Mouse (Mus musculus) cerebellum, adult 2 months (tissue): Measurements from ENCODE around the gene Prr5l. TPM values are rescaled to one million over a fixed set of nuclear protein-coding genes. Genes with fewer than 3 reads are reported as not detected.

Experiments used
- DNase-seq, 2 experiments: peaks; one replicate each; pipeline ENCODE4 v3.0.0; 2021
- H3K27ac ChIP-seq: fragments of 200-500 bp; 2 replicates; pipeline ENCODE4 v1.5.1; 2012; ENCODE audit warnings: low read length, control low read depth, inconsistent platforms; ENCODE audit not compliant: insufficient read depth
- H3K27me3 ChIP-seq: fragments of 200-500 bp; 2 replicates; pipeline ENCODE4 v1.6.1; 2012; ENCODE audit warnings: inconsistent platforms, mild to moderate bottlenecking, low read length, moderate library complexity; ENCODE audit not compliant: control insufficient read depth, insufficient read depth
- H3K4me1 ChIP-seq: fragments of 200-500 bp; 2 replicates; pipeline ENCODE4 v1.6.1; 2011; ENCODE audit warnings: low read length; ENCODE audit not compliant: control insufficient read depth, insufficient read depth
- H3K4me3 ChIP-seq: fragments of 200-500 bp; replicated peaks from 2 replicates; pipeline ENCODE3; 2011; ENCODE audit warnings: mild to moderate bottlenecking, low read depth, low read length, control low read depth; ENCODE audit not compliant: insufficient read depth
- CTCF ChIP-seq: fragments of 200-500 bp; IDR thresholded peaks from 2 replicates; pipeline ENCODE4 v1.5.1; 2011; ENCODE audit warnings: low read depth, mild to moderate bottlenecking, control low read depth, low read length, moderate library complexity, borderline replicate concordance; ENCODE audit not compliant: insufficient read depth
- POLR2A ChIP-seq: fragments of 200-500 bp; IDR thresholded peaks from 2 replicates; pipeline ENCODE4 v1.6.1; 2011; ENCODE audit warnings: low read length, control low read depth, borderline replicate concordance; ENCODE audit not compliant: insufficient read depth
- WGBS: fragments of 180-500 bp; shearing (Covaris S2); methylation state at CpG from one replicate; pipeline ENCODE4 v1.1.7; 2018; 5-methylcytosine and 5-hydroxymethylcytosine counted together
- polyA plus RNA-seq: library from polyadenylated mRNA; depleted of rRNA; stranded (reverse); fragments of >200 nt; gene quantifications from 2 replicates; pipeline ENCODE4 v1.2.3, GENCODE M21; 2012

Prr5l gene
- polyA plus RNA-seq, 1 experiment: 37.8 TPM

DNA sequence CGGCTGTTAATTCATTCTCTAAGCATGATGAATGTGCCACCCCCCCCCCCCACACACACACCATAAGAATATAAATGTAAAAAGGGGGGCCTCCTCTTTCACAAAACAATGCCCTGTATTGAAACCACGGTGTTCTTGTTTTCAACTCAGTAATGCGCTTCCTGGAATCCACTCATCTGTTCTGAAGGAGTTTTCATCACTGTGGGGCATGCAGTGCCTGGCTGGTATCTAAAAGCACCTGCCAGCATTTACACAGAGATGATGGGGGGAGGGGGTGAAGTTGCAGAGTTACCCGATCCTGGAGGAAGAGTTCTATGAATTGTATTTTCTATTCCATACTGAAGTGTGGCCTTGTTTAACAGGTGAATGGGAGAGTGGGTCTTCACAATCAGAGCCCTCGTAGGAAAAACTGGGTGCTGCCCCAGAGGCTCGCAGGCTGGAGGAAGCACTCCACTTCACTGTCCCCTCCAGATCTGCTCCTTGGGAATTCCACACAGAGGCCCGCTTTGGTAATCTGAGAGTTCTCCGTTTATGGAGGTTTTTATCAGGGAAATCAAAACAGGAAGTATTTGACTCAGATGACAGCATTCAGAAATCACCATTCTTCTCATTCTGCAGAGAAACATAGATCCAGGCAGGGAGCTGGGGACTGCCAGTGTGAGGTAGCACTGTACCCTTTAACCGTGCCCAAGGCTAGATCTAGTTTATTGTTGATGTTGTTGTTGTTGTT is 52.5 kb downstream of the Prr5l start:
- H3K27me3 ChIP-seq: no peaks in the 10 kb centered on the region
- no peak overlapping the region for H3K4me3 ChIP-seq
- WGBS: 56% methylated on average over 9 of the region's 9 CpGs
- H3K4me1 ChIP-seq: no peaks in the 10 kb centered on the region
- H3K27ac ChIP-seq: no peak overlapping the region
- TF ChIP-seq POLR2A (no peak), CTCF (no peak)
- DNase-seq: no peak

DNA sequence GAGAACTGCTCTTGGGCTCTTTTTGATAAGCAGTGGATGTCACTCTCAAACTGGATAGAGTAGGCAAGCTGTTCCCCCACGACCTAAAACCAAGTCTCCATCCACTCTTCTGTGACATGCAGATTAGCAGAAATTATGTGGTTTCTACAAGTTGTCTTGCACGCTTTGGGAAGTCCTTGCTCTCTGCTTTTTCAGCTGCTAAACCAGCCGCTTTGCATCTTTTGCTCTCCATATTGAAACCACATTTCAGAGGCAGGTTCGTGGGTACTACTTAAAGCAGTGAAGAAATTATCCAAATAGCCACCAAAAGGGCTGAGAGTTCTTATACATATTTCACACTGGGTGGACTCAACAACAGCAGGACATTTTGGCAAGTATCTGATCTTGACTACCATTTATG is 53.8 kb downstream of the Prr5l start:
- no peak for TF ChIP-seq POLR2A
- TF ChIP-seq CTCF: no peak
- H3K4me1 ChIP-seq: no peaks in the 10 kb centered on the region
- no peak overlapping the region for H3K27ac ChIP-seq
- H3K4me3 ChIP-seq: no peak overlapping the region
- no peaks in the 10 kb centered on the region for H3K27me3 ChIP-seq
- WGBS: 80% methylated on average over 4 of the region's 4 CpGs
- DNase-seq: no peak

DNA sequence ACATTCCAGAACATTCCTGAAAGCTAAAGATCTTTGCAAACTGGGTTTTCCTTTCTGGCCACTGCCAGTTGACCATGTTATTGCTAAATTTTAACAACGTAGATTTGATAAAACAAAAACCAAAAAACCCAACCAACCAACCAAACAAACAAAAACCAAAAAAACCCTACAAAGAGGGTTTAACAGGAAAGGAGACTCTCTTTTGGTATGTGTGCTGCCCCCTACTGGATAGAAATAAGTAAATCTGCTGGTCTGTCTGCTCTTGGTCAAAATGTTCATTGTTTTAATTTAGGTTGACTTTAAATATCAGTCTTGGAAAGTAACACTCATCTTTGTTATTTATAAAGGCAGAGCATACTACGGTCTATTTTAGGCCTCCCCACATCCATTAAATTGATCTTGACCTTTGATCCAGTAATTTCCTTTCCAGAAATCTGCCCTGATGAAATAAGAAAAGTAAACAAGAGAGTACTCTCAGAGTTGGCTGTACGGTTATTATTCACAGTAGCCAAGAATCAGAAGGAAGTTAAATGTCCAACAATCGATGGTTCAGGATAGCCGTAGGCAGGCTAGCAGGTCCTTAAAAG is 54.7 kb downstream of the Prr5l start:
- DNase-seq: no peak
- H3K4me3 ChIP-seq: no peak overlapping the region
- H3K4me1 ChIP-seq: no peaks in the 10 kb centered on the region
- no peak for TF ChIP-seq POLR2A
- 0 out of 2 replicates have a peak, but pooled peaks have one; percentile 7 for TF ChIP-seq CTCF
- no peak overlapping the region for H3K27ac ChIP-seq
- 64% methylated on average over 5 of the region's 5 CpGs for WGBS
- H3K27me3 ChIP-seq: no peaks in the 10 kb centered on the region

DNA sequence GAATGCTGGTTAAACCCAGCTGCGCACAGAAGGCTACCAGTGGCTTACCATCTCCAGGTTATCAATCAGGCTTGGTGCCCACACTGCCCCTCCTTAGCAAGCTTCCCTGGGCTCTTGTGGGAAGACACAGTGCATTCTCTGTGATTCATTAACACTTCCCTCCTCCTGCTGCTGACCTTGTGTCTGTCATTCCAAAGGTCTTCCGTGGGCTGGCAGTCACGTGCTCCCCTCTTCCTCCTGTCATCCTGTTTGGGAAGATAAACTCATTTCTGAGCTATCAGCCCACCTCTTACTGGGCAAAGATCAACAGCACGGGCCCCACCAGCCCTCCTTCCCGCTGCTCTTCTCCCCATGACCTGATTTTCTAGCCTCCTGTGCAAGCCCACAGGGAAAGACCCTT is 55.2 kb downstream of the Prr5l start:
- TF ChIP-seq CTCF: no peak
- no peak for TF ChIP-seq POLR2A
- H3K27me3 ChIP-seq: no peaks in the 10 kb centered on the region
- 47% methylated on average over 5 of the region's 5 CpGs for WGBS
- H3K4me1 ChIP-seq: no peaks in the 10 kb centered on the region
- H3K4me3 ChIP-seq: no peak overlapping the region
- H3K27ac ChIP-seq: no peak overlapping the region
- DNase-seq: no peak

DNA sequence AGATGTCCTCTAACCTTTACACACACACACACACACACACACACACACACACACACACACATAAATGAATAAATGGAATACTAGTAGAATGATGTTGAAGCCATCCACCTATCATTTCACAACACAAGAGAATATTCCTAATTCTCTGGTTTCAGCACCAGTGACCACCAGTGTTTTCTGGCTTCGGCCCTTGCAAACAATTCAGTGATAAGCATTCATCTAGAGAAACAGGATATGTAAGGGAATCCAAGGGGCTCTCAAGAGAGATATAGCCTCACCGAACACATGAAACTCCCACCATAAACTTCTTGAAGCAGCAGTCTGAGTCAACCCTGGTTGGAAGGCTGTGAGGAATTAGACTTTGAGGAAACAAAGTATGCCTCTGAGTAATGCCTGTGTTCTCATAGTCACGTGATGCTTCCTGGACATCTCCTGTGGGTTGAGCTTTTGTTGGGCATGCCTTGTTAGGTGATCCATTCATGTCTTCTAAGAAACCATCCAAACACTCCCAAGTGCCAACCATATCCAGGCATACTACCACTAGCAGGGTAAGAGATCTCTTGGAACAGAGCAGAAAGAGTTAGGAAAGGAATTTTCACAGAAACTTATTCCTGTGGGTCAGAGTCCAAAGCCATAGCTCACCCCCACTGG is 55.8 kb downstream of the Prr5l start:
- 90% methylated on average over 3 of the region's 3 CpGs for WGBS
- H3K27ac ChIP-seq: no peak overlapping the region
- TF ChIP-seq POLR2A (no peak), CTCF (no peak)
- no peaks in the 10 kb centered on the region for H3K4me1 ChIP-seq
- DNase-seq: no peak
- no peak overlapping the region for H3K4me3 ChIP-seq
- H3K27me3 ChIP-seq: no peaks in the 10 kb centered on the region

DNA sequence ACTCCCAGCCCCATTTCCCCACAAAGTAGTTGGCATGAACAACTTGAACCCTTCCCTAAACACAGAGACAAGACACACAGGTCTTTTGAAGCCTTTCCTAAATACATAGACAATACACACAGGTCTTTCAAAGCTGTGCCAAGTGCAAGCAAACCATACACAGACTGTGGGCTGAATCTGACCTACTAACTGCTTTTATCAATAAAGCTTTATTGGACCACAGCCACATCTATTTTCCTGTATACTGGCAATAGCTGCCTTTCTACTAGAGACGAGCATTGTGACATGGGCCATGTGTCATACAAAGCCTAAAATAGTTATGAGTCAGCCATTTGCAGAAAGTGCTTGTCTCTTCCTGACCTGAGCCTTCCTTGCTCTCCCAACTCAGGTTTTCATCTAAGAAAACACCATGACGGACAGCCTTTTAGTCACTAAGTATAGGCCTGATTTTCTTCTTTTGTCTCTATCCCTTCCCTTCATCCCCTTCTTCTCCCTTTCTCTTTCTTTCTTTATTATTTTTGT is 56.6 kb downstream of the Prr5l start:
- TF ChIP-seq CTCF: no peak
- no peak for TF ChIP-seq POLR2A
- no peaks in the 10 kb centered on the region for H3K27me3 ChIP-seq
- no peak for DNase-seq
- no peaks in the 10 kb centered on the region for H3K4me1 ChIP-seq
- WGBS: 73% methylated on average over 2 of the region's 2 CpGs
- H3K27ac ChIP-seq: no peak overlapping the region
- no peak overlapping the region for H3K4me3 ChIP-seq

DNA sequence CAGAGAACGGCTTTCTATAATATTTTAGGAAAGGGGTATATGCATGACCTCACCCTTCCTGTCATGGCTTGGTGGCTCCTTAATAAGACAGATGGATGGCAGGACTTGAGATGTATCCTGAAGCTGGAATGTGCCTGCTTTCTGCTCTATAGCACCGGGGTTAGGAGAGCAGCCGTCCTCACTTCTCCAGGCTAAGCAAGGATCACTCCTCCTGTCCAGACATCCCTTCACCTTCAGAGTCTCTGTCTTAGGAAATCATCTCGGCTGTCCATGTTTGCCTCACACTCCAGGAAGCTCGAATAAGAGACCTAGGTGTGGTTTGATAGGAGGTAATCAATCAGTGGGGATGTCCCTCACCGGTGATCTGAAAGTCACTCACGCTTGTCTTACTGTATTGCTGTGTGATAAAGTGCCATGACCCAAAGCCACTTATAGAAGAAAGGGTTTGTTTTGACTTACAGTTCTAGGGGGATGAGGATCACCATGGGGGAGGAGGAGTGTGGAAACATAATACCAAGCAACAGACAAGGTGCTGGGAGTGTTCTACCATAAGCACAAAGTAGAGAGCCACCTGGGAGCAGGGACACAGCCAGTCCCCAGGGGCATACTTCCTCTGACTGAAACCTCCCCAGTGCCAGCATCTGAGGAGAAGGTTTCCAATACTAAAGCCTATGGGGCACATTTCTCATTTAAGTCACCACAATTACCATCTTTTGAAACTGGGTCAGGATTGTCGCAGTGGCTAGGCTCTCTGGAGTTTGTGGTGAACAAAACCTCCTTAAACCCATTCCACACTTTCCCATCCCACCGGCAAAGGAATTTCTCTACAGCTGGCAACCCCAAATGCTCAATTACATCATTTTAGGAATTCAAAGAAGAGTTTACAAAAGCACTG is 57.4 kb downstream of the Prr5l start:
- 86% methylated on average over 9 of the region's 9 CpGs for WGBS
- Histone ChIP-seq H3K4me3 (no peak overlapping the region), H3K27ac (no peak overlapping the region), H3K27me3 (no peaks in the 10 kb centered on the region), H3K4me1 (no peaks in the 10 kb centered on the region)
- DNase-seq: no peak
- TF ChIP-seq CTCF: no peak
